Mouse (Mus musculus) neutrophil, adult 5-6 weeks (primary cell): ENCODE measurements around the gene Sult2b1. TPM values are rescaled to one million over a fixed set of nuclear protein-coding genes. Genes with fewer than 3 reads are reported as not detected.

Experiments used
- ATAC-seq: fragments of 151-379, 151-347 bp; 2 replicates; pipeline ENCODE4 v1.8.0; 2017; ENCODE audit warnings: mild to moderate bottlenecking, moderate TSS enrichment; ENCODE audit not compliant: insufficient number of reproducible peaks, poor library complexity, low FRiP score, severe bottlenecking; ENCODE audit errors: extremely low read depth
- total RNA-seq: library from RNA; stranded (forward); fragments of 200-1000 nt; gene quantifications from 2 replicates; pipeline ENCODE4 v1.2.3, GENCODE M21; 2017

The Sult2b1 gene
- 0.49 TPM in 1 of 2 replicates, not detected in the other for total RNA-seq

GRCm38 (mm10) chr7:45784524-45785372 lies at the start of gene Sult2b1:
TSS of gene Sult2b1 (minus strand) at chr7:45784669.
- ATAC-seq: no peak

- no peak for ATAC-seq
Observed at GRCm38 (mm10) chr7:45833924-45834323, 49.5 kb upstream of the Sult2b1 start.

GRCm38 (mm10) chr7:45833148-45833790 lies 48.8 kb upstream of the Sult2b1 start:
- ATAC-seq: no peak

GRCm38 (mm10) chr7:45832428-45832827 lies 48.0 kb upstream of the Sult2b1 start:
- ATAC-seq: no peak

GRCm38 (mm10) chr7:45831128-45831525 lies 46.7 kb upstream of the Sult2b1 start:
- no peak for ATAC-seq

GRCm38 (mm10) chr7:45830427-45831127 lies 46.1 kb upstream of the Sult2b1 start, which contains the start of gene Grwd1:
TSS of gene Grwd1 (minus strand) at chr7:45830944.
- ATAC-seq: peak; percentile 90

GRCm38 (mm10) chr7:45826631-45827030 lies 42.2 kb upstream of the Sult2b1 start:
- ATAC-seq: no peak

- ATAC-seq: no peak
Observed at GRCm38 (mm10) chr7:45824598-45824997, 40.1 kb upstream of the Sult2b1 start, which contains the start of gene Kcnj14. TSS of gene Kcnj14 (minus strand) at chr7:45824782.

- ATAC-seq: no peak
Observed at GRCm38 (mm10) chr7:45820913-45821312, 36.4 kb upstream of the Sult2b1 start.

GRCm38 (mm10) chr7:45819843-45820242 lies 35.4 kb upstream of the Sult2b1 start:
- no peak for ATAC-seq

- ATAC-seq: no peak
Observed at GRCm38 (mm10) chr7:45815984-45816351, 31.5 kb upstream of the Sult2b1 start.

- no peak for ATAC-seq
Observed at GRCm38 (mm10) chr7:45815323-45815983, 31.0 kb upstream of the Sult2b1 start.

- no peak for ATAC-seq
Observed at GRCm38 (mm10) chr7:45814841-45815240, 30.4 kb upstream of the Sult2b1 start.

- peak; percentile 94 for ATAC-seq
Observed at GRCm38 (mm10) chr7:45813787-45814779, 29.6 kb upstream of the Sult2b1 start, which contains the start of gene Cyth2. TSS of gene Cyth2 (minus strand) at chr7:45814581.

GRCm38 (mm10) chr7:45812921-45813320 lies 28.5 kb upstream of the Sult2b1 start:
- no peak for ATAC-seq

- no peak for ATAC-seq
Observed at GRCm38 (mm10) chr7:45809276-45810075, 25.0 kb upstream of the Sult2b1 start.

GRCm38 (mm10) chr7:45808471-45808870 lies 24.0 kb upstream of the Sult2b1 start:
- no peak for ATAC-seq
